Mouse (Mus musculus) limb, embryonic 15.5 days (tissue): ENCODE data around the gene Olfr1370. TPM values are rescaled to one million over a fixed set of nuclear protein-coding genes. Genes with fewer than 3 reads are reported as not detected.
"Not testable (repeated sequence)": the region's sequence is repeated elsewhere in the genome, so short reads cannot be mapped to it uniquely, and the experiment has no call there.

Source experiments
- ATAC-seq: fragments of 200-750 bp; cut with Nextera tagmentation; 2 replicates; pipeline ENCODE4 v1.8.0; 2017; ENCODE audit warnings: low read depth, moderate TSS enrichment; ENCODE audit not compliant: insufficient number of reproducible peaks, low FRiP score, low TSS enrichment
- H3K27ac ChIP-seq: fragments of 300-500 bp; sonication (generic); 2 replicates; pipeline ENCODE4 v1.5.1; 2015; ENCODE audit warnings: moderate library complexity, mild to moderate bottlenecking, inconsistent platforms
- H3K27me3 ChIP-seq: fragments of 300-500 bp; sonication (generic); 2 replicates; pipeline ENCODE4 v1.6.1; 2015; ENCODE audit warnings: inconsistent platforms
- H3K36me3 ChIP-seq: fragments of 300-500 bp; sonication (generic); 2 replicates; pipeline ENCODE4 v1.6.1; 2015; ENCODE audit warnings: inconsistent platforms
- H3K4me1 ChIP-seq: fragments of 300-500 bp; sonication (generic); 2 replicates; pipeline ENCODE4 v1.6.1; 2015; ENCODE audit warnings: inconsistent platforms
- H3K4me2 ChIP-seq: fragments of 300-500 bp; sonication (generic); 2 replicates; pipeline ENCODE4 v1.6.1; 2015; ENCODE audit warnings: mild to moderate bottlenecking, inconsistent platforms
- H3K4me3 ChIP-seq: fragments of 300-500 bp; sonication (generic); 2 replicates; pipeline ENCODE4 v1.5.1; 2015; ENCODE audit warnings: mild to moderate bottlenecking, inconsistent platforms
- H3K9ac ChIP-seq: fragments of 300-500 bp; sonication (generic); 2 replicates; pipeline ENCODE4 v1.6.1; 2015; ENCODE audit warnings: inconsistent platforms
- H3K9me3 ChIP-seq: fragments of 300-500 bp; sonication (generic); 2 replicates; pipeline ENCODE4 v1.6.1; 2016; ENCODE audit warnings: inconsistent platforms
- WGBS: fragments of 180-500 bp; shearing (Covaris S2); methylation state at CpG from one replicate; pipeline ENCODE4 v1.1.7; 2015; 5-methylcytosine and 5-hydroxymethylcytosine counted together
- polyA plus RNA-seq: library from polyadenylated mRNA; unstranded; fragments of >200 nt; fragmentation: Nextera tagmentation; extraction: Ambion mirVana; gene quantifications from 2 replicates; pipeline ENCODE4 v1.2.1, GENCODE M21; 2015

Olfr1370 gene
- not detected in 2 replicates for polyA plus RNA-seq

- no peaks in the 10 kb centered on the region for H3K36me3 ChIP-seq
- H3K4me2 ChIP-seq = no peak within 1 kb of the TSS
- WGBS = 82% methylated on average over 3 of the region's 3 CpGs
- H3K27ac ChIP-seq = no peak within 1 kb of the TSS
- no peaks in the 10 kb centered on the region for H3K27me3 ChIP-seq
- no peak within 1 kb of the TSS for H3K9ac ChIP-seq
- ATAC-seq = no peak
- no peaks in the 10 kb centered on the region for H3K9me3 ChIP-seq
- no peak within 1 kb of the TSS for H3K4me3 ChIP-seq
- no peaks in the 10 kb centered on the region for H3K4me1 ChIP-seq
Observed at GRCm38 (mm10) chr13:21074847-21075246, at the start of gene Olfr1370. Gene Olfr1370, minus strand, starts transcription at chr13:21074947.

- ATAC-seq = no peak
- Histone ChIP-seq H3K9ac (no peak overlapping the region), H3K27me3 (no peaks in the 10 kb centered on the region), H3K36me3 (no peaks in the 10 kb centered on the region), H3K27ac (no peak overlapping the region), H3K4me2 (no peak overlapping the region), H3K9me3 (no peaks in the 10 kb centered on the region), H3K4me1 (no peaks in the 10 kb centered on the region), H3K4me3 (no peak overlapping the region)
- 85% methylated on average over 4 of the region's 4 CpGs for WGBS
Observed at GRCm38 (mm10) chr13:21114121-21114520, 39.4 kb upstream of the Olfr1370 start.

GRCm38 (mm10) chr13:21111183-21111582 lies 36.4 kb upstream of the Olfr1370 start, which contains the start of gene Olfr1369-ps1:
Gene Olfr1369-ps1, plus strand, starts transcription at chr13:21111483.
- 70% methylated on average over 3 of the region's 3 CpGs for WGBS
- H3K36me3 ChIP-seq = not testable (repeated sequence)

GRCm38 (mm10) chr13:21110441-21110840 lies 35.7 kb upstream of the Olfr1370 start:
- Histone ChIP-seq H3K4me3 (no peak overlapping the region), H3K9me3 (no peaks in the 10 kb centered on the region), H3K9ac (no peak overlapping the region), H3K27ac (no peak overlapping the region), H3K36me3 (no peaks in the 10 kb centered on the region), H3K27me3 (no peaks in the 10 kb centered on the region), H3K4me2 (no peak overlapping the region), H3K4me1 (no peaks in the 10 kb centered on the region)
- WGBS = 84% methylated on average over 6 of the region's 6 CpGs
- no peak for ATAC-seq

More at GRCm38 (mm10) chr13:21111183-21111582, 36.4 kb upstream of the Olfr1370 start, which contains the start of gene Olfr1369-ps1:
- not testable (repeated sequence) for H3K9me3 ChIP-seq, H3K27ac ChIP-seq, H3K4me3 ChIP-seq, H3K4me2 ChIP-seq, H3K4me1 ChIP-seq, H3K9ac ChIP-seq, H3K27me3 ChIP-seq, ATAC-seq

- Histone ChIP-seq H3K36me3 (no peaks in the 10 kb centered on the region), H3K27me3 (no peaks in the 10 kb centered on the region), H3K4me3 (no peak overlapping the region), H3K27ac (no peak overlapping the region), H3K4me2 (no peak overlapping the region), H3K4me1 (no peaks in the 10 kb centered on the region), H3K9me3 (no peaks in the 10 kb centered on the region), H3K9ac (no peak overlapping the region)
- 94% methylated on average over 3 of the region's 3 CpGs for WGBS
- ATAC-seq = peak; percentile 52
Observed at GRCm38 (mm10) chr13:21109759-21110158, 35.0 kb upstream of the Olfr1370 start.

DNA sequence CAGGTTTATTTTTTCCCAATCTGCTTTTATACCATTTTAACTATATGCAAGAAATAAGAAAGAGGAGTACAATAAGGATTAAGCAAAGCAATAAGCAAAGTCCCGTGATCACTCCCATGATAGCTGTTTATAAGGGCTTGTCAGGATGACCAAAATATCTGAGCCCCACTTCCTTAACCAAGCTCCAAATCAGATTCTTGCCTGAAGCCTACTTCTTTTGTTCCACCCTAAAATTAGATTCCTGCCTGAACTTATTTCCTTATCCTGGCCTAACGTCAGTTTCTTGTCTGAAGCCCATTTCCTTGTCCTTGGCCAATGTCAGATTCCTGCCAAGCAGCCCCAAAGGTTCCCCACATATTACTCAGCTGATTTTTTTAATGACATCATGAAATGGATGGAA lies 7.9 kb upstream of the Olfr1370 start:
- Histone ChIP-seq H3K27me3 (no peaks in the 10 kb centered on the region), H3K4me2 (no peak overlapping the region), H3K36me3 (no peaks in the 10 kb centered on the region), H3K4me3 (no peak overlapping the region), H3K4me1 (no peaks in the 10 kb centered on the region), H3K9me3 (no peaks in the 10 kb centered on the region), H3K9ac (no peak overlapping the region), H3K27ac (no peak overlapping the region)
- WGBS = 72% methylated on average over 2 of the region's 2 CpGs
- no peak for ATAC-seq

DNA sequence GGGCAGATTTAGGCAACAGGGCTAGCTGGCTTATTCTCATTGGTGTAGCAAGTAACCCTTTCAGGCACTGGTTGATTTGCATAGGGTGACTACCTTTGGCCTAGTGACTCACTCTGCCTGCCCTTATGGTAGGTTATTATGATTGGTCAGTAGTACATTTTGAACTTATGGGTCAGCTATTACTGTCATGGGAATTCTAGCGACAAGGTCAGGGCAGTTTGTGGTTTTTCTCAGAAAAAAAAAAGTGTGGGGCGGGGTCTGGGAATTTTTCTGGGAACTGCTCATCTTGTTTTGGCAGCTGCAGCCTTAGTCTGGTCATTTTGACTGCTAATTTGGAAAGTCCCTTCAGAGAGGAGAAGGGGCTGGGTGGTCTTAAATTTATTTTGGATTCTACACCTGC lies 8.7 kb downstream of the Olfr1370 start:
- Histone ChIP-seq H3K9me3 (no peaks in the 10 kb centered on the region), H3K4me2 (no peak overlapping the region), H3K4me3 (no peak overlapping the region), H3K27me3 (no peaks in the 10 kb centered on the region), H3K27ac (no peak overlapping the region), H3K36me3 (no peaks in the 10 kb centered on the region), H3K4me1 (no peaks in the 10 kb centered on the region), H3K9ac (no peak overlapping the region)
- ATAC-seq = no peak
- WGBS = 90% methylated on average over 2 of the region's 2 CpGs

- ATAC-seq = no peak
- WGBS = 32% methylated on average over 1 of the region's 1 CpGs
Observed at GRCm38 (mm10) chr13:21050118-21050517, 24.6 kb downstream of the Olfr1370 start.

GRCm38 (mm10) chr13:21040589-21041199 lies 34.1 kb downstream of the Olfr1370 start:
- Histone ChIP-seq H3K27me3 (no peaks in the 10 kb centered on the region), H3K9me3 (no peaks in the 10 kb centered on the region), H3K4me1 (no peaks in the 10 kb centered on the region), H3K9ac (no peak overlapping the region), H3K27ac (no peak overlapping the region), H3K4me3 (no peak overlapping the region), H3K4me2 (no peak overlapping the region), H3K36me3 (no peaks in the 10 kb centered on the region)
- ATAC-seq = no peak
- WGBS = 84% methylated on average over 2 of the region's 2 CpGs

More at GRCm38 (mm10) chr13:21050118-21050517, 24.6 kb downstream of the Olfr1370 start:
- no peak overlapping the region for H3K9ac ChIP-seq
- no peaks in the 10 kb centered on the region for H3K36me3 ChIP-seq
- no peaks in the 10 kb centered on the region for H3K4me1 ChIP-seq
- H3K9me3 ChIP-seq = no peaks in the 10 kb centered on the region
- no peak overlapping the region for H3K4me2 ChIP-seq
- no peaks in the 10 kb centered on the region for H3K27me3 ChIP-seq
- H3K4me3 ChIP-seq = no peak overlapping the region
- no peak overlapping the region for H3K27ac ChIP-seq

DNA sequence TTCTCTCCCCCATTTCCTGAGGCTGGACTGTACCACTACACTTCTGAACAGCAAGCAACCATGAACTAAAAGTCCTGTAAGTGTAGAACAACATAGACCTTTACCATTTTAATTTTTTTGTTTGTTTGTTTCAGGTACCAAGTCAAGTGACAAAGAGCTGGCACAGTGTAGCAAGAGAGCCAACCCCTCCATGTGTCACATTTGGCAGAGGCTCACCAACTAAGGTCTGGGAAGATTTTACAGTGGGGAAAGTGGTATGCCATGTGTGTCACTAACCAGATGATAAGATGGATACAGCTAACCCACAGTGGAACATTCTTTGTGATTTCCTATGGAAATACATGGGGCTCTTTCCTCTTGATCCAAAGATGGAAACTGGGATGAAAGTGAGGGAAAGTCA lies 38.8 kb downstream of the Olfr1370 start:
- Histone ChIP-seq H3K27ac (no peak overlapping the region), H3K36me3 (no peaks in the 10 kb centered on the region), H3K4me2 (no peak overlapping the region), H3K9ac (no peak overlapping the region), H3K27me3 (no peaks in the 10 kb centered on the region), H3K9me3 (no peaks in the 10 kb centered on the region), H3K4me3 (no peak overlapping the region), H3K4me1 (no peaks in the 10 kb centered on the region)
- no peak for ATAC-seq

GRCm38 (mm10) chr13:21035011-21035410 lies 39.7 kb downstream of the Olfr1370 start:
- no peak for ATAC-seq
- H3K4me1 ChIP-seq = no peaks in the 10 kb centered on the region
- H3K9me3 ChIP-seq = no peaks in the 10 kb centered on the region
- H3K36me3 ChIP-seq = no peaks in the 10 kb centered on the region
- 69% methylated on average over 3 of the region's 3 CpGs for WGBS
- no peak overlapping the region for H3K9ac ChIP-seq
- no peaks in the 10 kb centered on the region for H3K27me3 ChIP-seq
- no peak overlapping the region for H3K27ac ChIP-seq
- no peak overlapping the region for H3K4me2 ChIP-seq
- H3K4me3 ChIP-seq = no peak overlapping the region

DNA sequence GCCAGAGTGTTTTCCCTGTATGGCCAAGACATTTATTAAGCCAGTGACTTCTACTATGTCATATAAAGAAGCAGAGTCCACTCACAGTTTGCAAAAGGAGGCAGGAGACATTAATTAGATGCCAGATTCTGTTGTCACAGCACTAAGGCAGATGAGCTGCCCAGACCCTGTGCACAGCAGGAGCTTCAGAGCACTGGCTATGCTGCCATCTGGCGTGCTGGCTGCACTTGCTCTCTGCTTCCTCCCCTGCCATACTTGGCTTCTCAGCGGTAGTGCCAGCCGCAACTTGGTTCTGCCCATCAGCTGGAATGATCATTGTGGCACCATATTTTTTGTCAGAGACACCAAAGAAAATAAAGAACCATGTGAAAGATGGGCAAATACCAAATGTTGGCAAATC lies 41.6 kb downstream of the Olfr1370 start:
- Histone ChIP-seq H3K4me3 (no peak overlapping the region), H3K4me2 (no peak overlapping the region), H3K4me1 (no peaks in the 10 kb centered on the region), H3K36me3 (no peaks in the 10 kb centered on the region), H3K27ac (no peak overlapping the region), H3K9me3 (no peaks in the 10 kb centered on the region), H3K27me3 (no peaks in the 10 kb centered on the region), H3K9ac (no peak overlapping the region)
- ATAC-seq = no peak
- WGBS = 48% methylated on average over 3 of the region's 3 CpGs

DNA sequence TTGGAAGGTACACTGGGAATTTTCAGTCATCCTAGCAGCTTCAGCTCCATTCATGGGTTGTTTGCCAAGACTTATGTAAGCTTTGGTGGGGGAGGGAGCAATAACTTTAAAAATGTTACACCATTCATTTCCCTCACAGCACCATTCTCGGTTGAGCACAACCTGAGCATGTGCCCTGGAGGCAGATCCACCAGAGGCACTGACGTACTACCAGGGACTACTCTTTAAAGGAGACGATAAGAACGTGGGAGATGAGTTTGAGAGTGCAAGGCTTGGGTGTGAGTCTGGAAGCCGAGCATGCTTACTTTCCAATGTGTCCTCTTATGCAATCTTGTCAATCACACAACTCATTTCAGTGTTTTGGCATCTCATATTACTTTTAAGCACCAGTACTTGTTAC lies 49.9 kb downstream of the Olfr1370 start:
- no peaks in the 10 kb centered on the region for H3K36me3 ChIP-seq
- no peak overlapping the region for H3K4me3 ChIP-seq
- H3K9me3 ChIP-seq = no peaks in the 10 kb centered on the region
- H3K27me3 ChIP-seq = no peaks in the 10 kb centered on the region; the same call in 1 of the 2 replicates
- H3K4me1 ChIP-seq = no peaks in the 10 kb centered on the region
- H3K9ac ChIP-seq = no peak overlapping the region
- no peak for ATAC-seq
- WGBS = 54% methylated on average over 5 of the region's 5 CpGs
- H3K4me2 ChIP-seq = no peak overlapping the region
- no peak overlapping the region for H3K27ac ChIP-seq
